In the genomic region with DNA sequence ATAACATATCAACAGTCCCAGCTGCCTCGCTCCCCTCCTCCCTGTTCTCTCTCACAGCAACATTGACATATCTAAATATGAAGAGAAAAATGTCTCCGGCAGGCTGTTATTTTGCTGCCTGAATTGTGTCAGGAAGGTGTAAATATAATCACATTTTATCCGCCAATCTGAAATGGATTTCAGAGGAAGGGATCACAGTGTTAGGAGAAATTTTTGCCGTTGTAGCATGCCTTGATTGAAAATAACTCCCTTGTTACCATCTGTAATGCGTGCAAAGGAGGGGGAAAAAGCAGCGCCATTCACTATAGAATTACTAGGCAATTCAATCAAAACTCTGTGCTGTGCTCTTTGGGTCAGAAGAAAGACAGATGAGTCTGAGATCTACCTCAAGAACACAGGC, we compare ENCODE assay signal across 18 mouse cellular contexts.
"Had no signal": no experiment of that assay in that cellular context is flagged by ENCODE, and none has a peak within 500 bp of the region (broad histone marks: within the 10 kb centered on the region; RNA-seq: fewer than 3 reads in every experiment).

No protein-coding gene starts in this region.

- H3K4me2 ChIP-seq: liver, embryonic 15.5 days; lung, embryonic 15.5 days; midbrain, embryonic 11.5 days; midbrain, embryonic 13.5 days; neural tube, embryonic 12.5 days; stomach, embryonic 15.5 days had no signal

- H3K27me3 ChIP-seq: liver, embryonic 15.5 days; lung, embryonic 15.5 days; megakaryocyte, embryonic 14.5 days; midbrain, embryonic 13.5 days; neural tube, embryonic 12.5 days; stomach, embryonic 15.5 days had no signal

- DNase-seq: liver, postnatal 0 days; lung, adult 2 months; lung, postnatal 14 days; lung, postnatal 36 days; right cerebral cortex, postnatal 14 days; thymus, adult 2 months; thymus, postnatal 25 days; thymus, postnatal 4 days had no signal

- H3K36me3 ChIP-seq: liver, embryonic 15.5 days; lung, embryonic 15.5 days; midbrain, embryonic 13.5 days; neural tube, embryonic 12.5 days; stomach, embryonic 15.5 days had no signal

- ATAC-seq: liver, postnatal 0 days; lung, postnatal 0 days; midbrain, embryonic 13.5 days had no signal

- H3K27ac ChIP-seq: liver, embryonic 15.5 days; lung, embryonic 15.5 days; macrophage; midbrain, embryonic 13.5 days; neural tube, embryonic 12.5 days; stomach, embryonic 15.5 days; stomach, postnatal 0 days had no signal

- H3K4me3 ChIP-seq: liver, embryonic 15.5 days; lung, embryonic 15.5 days; megakaryocyte, embryonic 14.5 days; midbrain, embryonic 13.5 days; neural tube, embryonic 12.5 days; stomach, embryonic 15.5 days had no signal

- H3K9me3 ChIP-seq: liver, embryonic 15.5 days; lung, embryonic 15.5 days; midbrain, embryonic 13.5 days; neural tube, embryonic 12.5 days; stomach, embryonic 15.5 days had no signal

- H3K4me1 ChIP-seq: liver, embryonic 15.5 days; lung, embryonic 15.5 days; megakaryocyte, embryonic 14.5 days; neural tube, embryonic 12.5 days; stomach, embryonic 15.5 days had no signal

- H3K9ac ChIP-seq: liver, embryonic 15.5 days; liver, postnatal 0 days; lung, embryonic 15.5 days; midbrain, embryonic 13.5 days; neural tube, embryonic 12.5 days; stomach, embryonic 15.5 days had no signal
